Mouse (Mus musculus): ENCODE data around the gene Abraxas1. TPM values are rescaled to one million over a fixed set of nuclear protein-coding genes. Genes with fewer than 3 reads are reported as not detected.

Abraxas1 gene
- polyA plus RNA-seq, 1 experiment from 2014 or later = 33.0 TPM

- Histone ChIP-seq H3K27me3 (ENCODE audit: control insufficient read depth, insufficient read depth, low read depth, low read length) (no peaks in the 10 kb centered on the region), H3K9me3 (ENCODE audit: control insufficient read depth, low read length) (no peaks in the 10 kb centered on the region), H3K36me3 (ENCODE audit: control insufficient read depth, insufficient read depth, low read length) (no peaks in the 10 kb centered on the region), H3K4me3 (ENCODE audit: low read length) (no peak overlapping the region), H3K4me1 (replicated peaks; ENCODE audit: control insufficient read depth, insufficient read depth, low read length) (no peaks in the 10 kb centered on the region), H3K4me2 (ENCODE audit: low read depth, low read length) (no peak overlapping the region), H3K27ac (ENCODE audit: low read length) (no peak overlapping the region), H3K9ac (ENCODE audit: low read length) (no peak overlapping the region)
- WGBS = 73% methylated on average over 4 of the region's 4 CpGs
- no peak for ATAC-seq (ENCODE audit: low read depth)
Observed at GRCm38 (mm10) chr5:100853963-100854362, 33.2 kb upstream of the Abraxas1 start.

- 8% methylated on average over 2 of the region's 2 CpGs for WGBS
- H3K9ac ChIP-seq (ENCODE audit: low read length) = no peak overlapping the region
- H3K27me3 ChIP-seq (ENCODE audit: control insufficient read depth, insufficient read depth, low read depth, low read length) = peaks cover 9% of the 10 kb centered on the region
- no peaks in the 10 kb centered on the region; the same call in none of the 2 replicates for H3K9me3 ChIP-seq (ENCODE audit: control insufficient read depth, low read length)
- no peaks in the 10 kb centered on the region for H3K36me3 ChIP-seq (ENCODE audit: control insufficient read depth, insufficient read depth, low read length)
- no peak for ATAC-seq (ENCODE audit: low read depth)
- H3K4me3 ChIP-seq (ENCODE audit: low read length) = peak overlapping the region; percentile 70; the same call in 1 of the 2 replicates
- H3K4me1 ChIP-seq (replicated peaks; ENCODE audit: control insufficient read depth, insufficient read depth, low read length) = peaks cover 7% of the 10 kb centered on the region
- peak overlapping the region; percentile 99; the same call in 1 of the 2 replicates for H3K4me2 ChIP-seq (ENCODE audit: low read depth, low read length)
- no peak overlapping the region for H3K27ac ChIP-seq (ENCODE audit: low read length)
Observed at GRCm38 (mm10) chr5:100847143-100847542, 26.4 kb upstream of the Abraxas1 start.

GRCm38 (mm10) chr5:100846599-100846920 lies 25.8 kb upstream of the Abraxas1 start:
- Histone ChIP-seq H3K4me1 (replicated peaks; ENCODE audit: control insufficient read depth, insufficient read depth, low read length) (peaks cover 7% of the 10 kb centered on the region), H3K4me3 (ENCODE audit: low read length) (peak overlapping the region; percentile 70), H3K27ac (ENCODE audit: low read length) (no peak overlapping the region), H3K4me2 (ENCODE audit: low read depth, low read length) (peak overlapping the region; percentile 99), H3K9ac (ENCODE audit: low read length) (peak overlapping the region; percentile 72), H3K36me3 (ENCODE audit: control insufficient read depth, insufficient read depth, low read length) (no peaks in the 10 kb centered on the region), H3K27me3 (ENCODE audit: control insufficient read depth, insufficient read depth, low read depth, low read length) (peaks cover 9% of the 10 kb centered on the region), H3K9me3 (ENCODE audit: control insufficient read depth, low read length) (peaks cover 4% of the 10 kb centered on the region)
- WGBS = 1% methylated on average over 22 of the region's 22 CpGs
- no peak for ATAC-seq (ENCODE audit: low read depth)

GRCm38 (mm10) chr5:100845848-100846598 lies 25.3 kb upstream of the Abraxas1 start:
- whole genome bisulfite sequencing = under 1% methylated on average over 51 of the region's 52 CpGs
- H3K4me2 ChIP-seq (ENCODE audit: low read depth, low read length) = peak overlapping the region; percentile 99
- H3K9me3 ChIP-seq (ENCODE audit: control insufficient read depth, low read length) = peaks cover 5% of the 10 kb centered on the region
- no peak overlapping the region for H3K27ac ChIP-seq (ENCODE audit: low read length)
- H3K4me3 ChIP-seq (ENCODE audit: low read length) = peak overlapping the region; percentile 70
- peaks cover 9% of the 10 kb centered on the region for H3K27me3 ChIP-seq (ENCODE audit: control insufficient read depth, insufficient read depth, low read depth, low read length)
- peak; percentile 82 for ATAC-seq (ENCODE audit: low read depth)
- peaks cover 7% of the 10 kb centered on the region for H3K4me1 ChIP-seq (replicated peaks; ENCODE audit: control insufficient read depth, insufficient read depth, low read length)
- no peaks in the 10 kb centered on the region for H3K36me3 ChIP-seq (ENCODE audit: control insufficient read depth, insufficient read depth, low read length)
- peak overlapping the region; percentile 72 for H3K9ac ChIP-seq (ENCODE audit: low read length)

- Histone ChIP-seq H3K4me3 (ENCODE audit: low read length) (peak within 1 kb of the TSS; percentile 70), H3K9me3 (ENCODE audit: control insufficient read depth, low read length) (peaks cover 5% of the 10 kb centered on the region), H3K36me3 (ENCODE audit: control insufficient read depth, insufficient read depth, low read length) (no peaks in the 10 kb centered on the region), H3K4me2 (ENCODE audit: low read depth, low read length) (peak within 1 kb of the TSS; percentile 99), H3K9ac (ENCODE audit: low read length) (peak within 1 kb of the TSS; percentile 72), H3K27me3 (ENCODE audit: control insufficient read depth, insufficient read depth, low read depth, low read length) (peaks cover 9% of the 10 kb centered on the region), H3K27ac (ENCODE audit: low read length) (no peak within 1 kb of the TSS), H3K4me1 (replicated peaks; ENCODE audit: control insufficient read depth, insufficient read depth, low read length) (peaks cover 7% of the 10 kb centered on the region)
- under 1% methylated on average over 16 of the region's 16 CpGs for WGBS
- ATAC-seq (ENCODE audit: low read depth) = 0 out of 2 replicates have a peak, but pooled peaks have one; percentile 35
Observed at GRCm38 (mm10) chr5:100845485-100845847, 24.7 kb upstream of the Abraxas1 start, which contains the start of gene Gpat3. Gene Gpat3 (plus strand): TSS chr5:100845713.

- Histone ChIP-seq H3K27ac (ENCODE audit: low read length) (no peak overlapping the region), H3K9me3 (ENCODE audit: control insufficient read depth, low read length) (peaks cover 5% of the 10 kb centered on the region), H3K4me3 (ENCODE audit: low read length) (no peak overlapping the region), H3K9ac (ENCODE audit: low read length) (no peak overlapping the region), H3K4me1 (replicated peaks; ENCODE audit: control insufficient read depth, insufficient read depth, low read length) (peaks cover 7% of the 10 kb centered on the region), H3K36me3 (ENCODE audit: control insufficient read depth, insufficient read depth, low read length) (no peaks in the 10 kb centered on the region), H3K27me3 (ENCODE audit: control insufficient read depth, insufficient read depth, low read depth, low read length) (peaks cover 9% of the 10 kb centered on the region), H3K4me2 (ENCODE audit: low read depth, low read length) (no peak overlapping the region)
- 32% methylated on average over 3 of the region's 3 CpGs for WGBS
- no peak for ATAC-seq (ENCODE audit: low read depth)
Observed at GRCm38 (mm10) chr5:100844485-100844884, 23.7 kb upstream of the Abraxas1 start.

- Histone ChIP-seq H3K27ac (ENCODE audit: low read length) (no peak overlapping the region), H3K9me3 (ENCODE audit: control insufficient read depth, low read length) (peaks cover 5% of the 10 kb centered on the region), H3K27me3 (ENCODE audit: control insufficient read depth, insufficient read depth, low read depth, low read length) (no peaks in the 10 kb centered on the region), H3K4me1 (replicated peaks; ENCODE audit: control insufficient read depth, insufficient read depth, low read length) (no peaks in the 10 kb centered on the region), H3K4me3 (ENCODE audit: low read length) (no peak overlapping the region), H3K4me2 (ENCODE audit: low read depth, low read length) (no peak overlapping the region), H3K36me3 (ENCODE audit: control insufficient read depth, insufficient read depth, low read length) (no peaks in the 10 kb centered on the region), H3K9ac (ENCODE audit: low read length) (no peak overlapping the region)
- ATAC-seq (ENCODE audit: low read depth) = no peak
- WGBS = 70% methylated on average over 7 of the region's 7 CpGs
Observed at GRCm38 (mm10) chr5:100837907-100838306, 17.1 kb upstream of the Abraxas1 start.

- Histone ChIP-seq H3K4me1 (replicated peaks; ENCODE audit: control insufficient read depth, insufficient read depth, low read length) (no peaks in the 10 kb centered on the region), H3K36me3 (ENCODE audit: control insufficient read depth, insufficient read depth, low read length) (no peaks in the 10 kb centered on the region), H3K4me3 (ENCODE audit: low read length) (no peak overlapping the region), H3K27me3 (ENCODE audit: control insufficient read depth, insufficient read depth, low read depth, low read length) (no peaks in the 10 kb centered on the region), H3K9ac (ENCODE audit: low read length) (no peak overlapping the region), H3K9me3 (ENCODE audit: control insufficient read depth, low read length) (no peaks in the 10 kb centered on the region), H3K4me2 (ENCODE audit: low read depth, low read length) (no peak overlapping the region), H3K27ac (ENCODE audit: low read length) (no peak overlapping the region)
- 40% methylated on average over 9 of the region's 9 CpGs for WGBS
- ATAC-seq (ENCODE audit: low read depth) = no peak
Observed at GRCm38 (mm10) chr5:100835862-100836538, 15.2 kb upstream of the Abraxas1 start.

GRCm38 (mm10) chr5:100833841-100834240 lies 13.1 kb upstream of the Abraxas1 start:
- H3K27ac ChIP-seq (ENCODE audit: low read length) = no peak overlapping the region
- H3K4me3 ChIP-seq (ENCODE audit: low read length) = no peak overlapping the region
- H3K27me3 ChIP-seq (ENCODE audit: control insufficient read depth, insufficient read depth, low read depth, low read length) = no peaks in the 10 kb centered on the region
- H3K9me3 ChIP-seq (ENCODE audit: control insufficient read depth, low read length) = no peaks in the 10 kb centered on the region
- H3K4me1 ChIP-seq (replicated peaks; ENCODE audit: control insufficient read depth, insufficient read depth, low read length) = no peaks in the 10 kb centered on the region
- no peaks in the 10 kb centered on the region for H3K36me3 ChIP-seq (ENCODE audit: control insufficient read depth, insufficient read depth, low read length)
- H3K9ac ChIP-seq (ENCODE audit: low read length) = no peak overlapping the region
- no peak for ATAC-seq (ENCODE audit: low read depth)
- WGBS = 74% methylated on average over 2 of the region's 2 CpGs
- H3K4me2 ChIP-seq (ENCODE audit: low read depth, low read length) = no peak overlapping the region
